Mouse (Mus musculus): ENCODE measurements around the gene Snx29.

Snx29 gene

GRCm38 (mm10) chr16:11638739-11639138 lies 316.0 kb downstream of the Snx29 start:
- DNase-seq (ENCODE audit: low spot score) = no peak

- DNase-seq (ENCODE audit: low spot score) = no peak
These were observed 317.2 kb downstream of the Snx29 start for GRCm38 (mm10) chr16:11639936-11640335.

- DNase-seq (ENCODE audit: low spot score) = no peak
These were observed 320.9 kb downstream of the Snx29 start for GRCm38 (mm10) chr16:11643603-11644002.

- no peak for DNase-seq (ENCODE audit: low spot score)
These were observed 321.7 kb downstream of the Snx29 start for GRCm38 (mm10) chr16:11644399-11644798.

GRCm38 (mm10) chr16:11645668-11646067 lies 323.0 kb downstream of the Snx29 start:
- no peak for DNase-seq (ENCODE audit: low spot score)

- DNase-seq (ENCODE audit: low spot score) = no peak
These were observed 324.1 kb downstream of the Snx29 start for GRCm38 (mm10) chr16:11646745-11647289.

GRCm38 (mm10) chr16:11648169-11648688 lies 325.5 kb downstream of the Snx29 start:
- DNase-seq (ENCODE audit: low spot score) = no peak

- DNase-seq (ENCODE audit: low spot score) = no peak
These were observed 330.1 kb downstream of the Snx29 start for GRCm38 (mm10) chr16:11652686-11653366.

- DNase-seq (ENCODE audit: low spot score) = no peak
These were observed 333.2 kb downstream of the Snx29 start for GRCm38 (mm10) chr16:11655893-11656292.

GRCm38 (mm10) chr16:11657111-11657510 lies 334.4 kb downstream of the Snx29 start:
- no peak for DNase-seq (ENCODE audit: low spot score)

- DNase-seq (ENCODE audit: low spot score) = no peak
These were observed 336.5 kb downstream of the Snx29 start for GRCm38 (mm10) chr16:11659111-11659720.

- no peak for DNase-seq (ENCODE audit: low spot score)
These were observed 342.4 kb downstream of the Snx29 start for GRCm38 (mm10) chr16:11664896-11665705.

GRCm38 (mm10) chr16:11665869-11666268 lies 343.2 kb downstream of the Snx29 start:
- DNase-seq (ENCODE audit: low spot score) = no peak

GRCm38 (mm10) chr16:11668375-11668774 lies 345.7 kb downstream of the Snx29 start:
- no peak for DNase-seq (ENCODE audit: low spot score)

GRCm38 (mm10) chr16:11668878-11669277 lies 346.2 kb downstream of the Snx29 start:
- no peak for DNase-seq (ENCODE audit: low spot score)

GRCm38 (mm10) chr16:11670251-11670970 lies 347.7 kb downstream of the Snx29 start:
- no peak for DNase-seq (ENCODE audit: low spot score)

- DNase-seq (ENCODE audit: low spot score) = no peak
These were observed 348.2 kb downstream of the Snx29 start for GRCm38 (mm10) chr16:11670971-11671310.

- DNase-seq (ENCODE audit: low spot score) = no peak
These were observed 353.3 kb downstream of the Snx29 start for GRCm38 (mm10) chr16:11676006-11676405.

GRCm38 (mm10) chr16:11685264-11685663 lies 362.6 kb downstream of the Snx29 start:
- no peak for DNase-seq (ENCODE audit: low spot score)

GRCm38 (mm10) chr16:11685735-11686340 lies 363.1 kb downstream of the Snx29 start:
- DNase-seq (ENCODE audit: low spot score) = no peak

GRCm38 (mm10) chr16:11687836-11688235 lies 365.1 kb downstream of the Snx29 start:
- no peak for DNase-seq (ENCODE audit: low spot score)

Data from layer of hippocampus, adult 9-10 months (tissue).